Mouse (Mus musculus) adrenal gland, postnatal 14 days (tissue): ENCODE measurements around the gene Patj. TPM values are rescaled to one million over a fixed set of nuclear protein-coding genes. Genes with fewer than 3 reads are reported as not detected.

Source experiments
- DNase-seq: peaks from one replicate; pipeline ENCODE4 v3.0.0; 2021; ENCODE audit warnings: mixed read lengths
- microRNA-seq, 2 experiments: library from miRNA; unstranded; fragments of <30 nt; microRNA quantifications; one replicate each; pipeline ENCODE4 v1.2.0; 2021
- total RNA-seq: library from RNA; stranded (reverse); gene quantifications from 2 replicates; pipeline ENCODE4 v1.2.3, GENCODE M21; 2021

Gene Patj
- total RNA-seq, 1 experiment from 2014 or later = 5.3 TPM

GRCm38 (mm10) chr4:98727295-98727958 is 331.8 kb downstream of the Patj start:
- DNase-seq = no peak

GRCm38 (mm10) chr4:98727959-98728347 is 332.4 kb downstream of the Patj start:
- DNase-seq = no peak

- DNase-seq = no peak
These were observed 333.1 kb downstream of the Patj start for GRCm38 (mm10) chr4:98728716-98729115.

GRCm38 (mm10) chr4:98733660-98734059 is 338.1 kb downstream of the Patj start:
- DNase-seq = no peak

GRCm38 (mm10) chr4:98739753-98740152 is 344.2 kb downstream of the Patj start:
- DNase-seq = peak; percentile 22

GRCm38 (mm10) chr4:98743209-98743905 is 347.8 kb downstream of the Patj start:
- DNase-seq = no peak

- DNase-seq = peak; percentile 19
These were observed 348.3 kb downstream of the Patj start for GRCm38 (mm10) chr4:98743906-98744210.

- no peak for DNase-seq
These were observed 358.9 kb downstream of the Patj start for GRCm38 (mm10) chr4:98754456-98754855.

- no peak for DNase-seq
These were observed 360.6 kb downstream of the Patj start for GRCm38 (mm10) chr4:98756141-98756540.

- DNase-seq = no peak
These were observed 362.6 kb downstream of the Patj start for GRCm38 (mm10) chr4:98758012-98758821.

- DNase-seq = no peak
These were observed 363.4 kb downstream of the Patj start for GRCm38 (mm10) chr4:98758872-98759518.

GRCm38 (mm10) chr4:98767134-98768133 is 371.8 kb downstream of the Patj start:
- no peak for DNase-seq

Small RNA genes within 50 kb of the gene (microRNA-seq; reads per million reads assigned to microRNA genes)
- 0 reads per million in 2 experiments for gene Gm22625
- gene Gm26154 = 0 reads per million in 2 experiments

Other genes with a start within 250 kb of the Patj start
- gene Tm2d1, start 12.5 kb upstream of the Patj start, total RNA-seq = 36.9 and 39.1 TPM in 2 replicates